Mouse (Mus musculus): ENCODE data around the gene Dars2.

- TF ChIP-seq CTCF (IDR thresholded peaks at IDR 0.05; ENCODE audit: extremely low read depth, insufficient read depth, low read length): no peak
- TF ChIP-seq POLR2A (IDR thresholded peaks at IDR 0.05; ENCODE audit: extremely low read depth, insufficient read depth, low read length): no peak
Measured at GRCm38 (mm10) chr1:161025410-161026210, 44.8 kb downstream of the Dars2 start.
